Mouse (Mus musculus) C2C12 (cell line): ENCODE results near the gene Bok.

Experiments used
- CTCF ChIP-seq: IDR thresholded peaks from one replicate; pipeline ENCODE4 v1.5.1; 2011; ENCODE audit not compliant: control insufficient read depth, insufficient read depth, insufficient read length
- MYOG ChIP-seq: IDR thresholded peaks from one replicate; pipeline ENCODE4 v1.6.1; 2011; ENCODE audit not compliant: control insufficient read depth, insufficient read length; ENCODE audit errors: extremely low read depth

DNA sequence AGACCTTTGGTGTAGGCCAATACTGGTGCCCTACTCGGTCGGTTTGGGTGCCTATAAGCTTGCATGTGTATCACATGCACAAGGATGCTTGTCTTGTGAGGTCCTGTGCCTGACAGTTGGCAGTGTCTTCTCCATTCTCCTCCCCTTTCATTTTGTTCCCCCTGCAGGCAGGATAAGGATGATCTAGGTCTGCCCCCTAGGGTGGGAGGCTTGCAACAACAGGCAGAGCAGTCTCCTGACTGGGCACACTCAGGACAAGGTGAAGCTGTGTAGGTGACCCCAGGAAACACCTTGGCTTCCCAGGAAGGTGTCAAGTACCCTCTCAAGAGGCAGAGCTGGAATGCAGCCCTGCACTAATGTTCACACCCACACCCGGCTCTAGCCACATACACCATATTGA is 41.5 kb downstream of the Bok start:
- TF ChIP-seq CTCF = peak; percentile 81
- no peak for TF ChIP-seq MYOG
